Mouse (Mus musculus): ENCODE data around the gene Nsmce3. TPM values are rescaled to one million over a fixed set of nuclear protein-coding genes. Genes with fewer than 3 reads are reported as not detected.

The Nsmce3 gene
- total and polyA plus RNA-seq, 3 experiments = 6.4 to 9.1 (median 7.7) TPM

- in situ Hi-C loops (cut with MboI; ENCODE audit: low pct_ligation_motif_present, low pct_unique_long_range_greater_than_20kb, low sequenced_read_pairs) = no loop called here
- Histone ChIP-seq H3K27ac (ENCODE audit: insufficient read depth, low read depth) (no peak overlapping the region), H3K4me3 (replicated peaks in 1 of 3; ENCODE audit: low read depth in 2 of 3, low read length in 2 of 3, poor library complexity in 1 of 3) (peak overlapping the region in 1 of 3 experiments; percentile 93), H3K79me2 (replicated peaks; ENCODE audit: control insufficient read depth, extremely low read depth, insufficient read depth, poor library complexity, severe bottlenecking) (peaks cover 15% of the 10 kb centered on the region), H3K9me3 (replicated peaks; ENCODE audit: low read length) (no peaks in the 10 kb centered on the region), H3K36me3 (replicated peaks in 1 of 2; ENCODE audit: control insufficient read depth in 1 of 2, insufficient read depth in 1 of 2, low read length in 1 of 2) (peaks cover 0 to 13% of the 10 kb centered on the region in 2 experiments), H3K9ac (ENCODE audit: insufficient read depth, low read depth) (peak overlapping the region; percentile 11; the same call in 1 of the 2 replicates), H3K4me1 (ENCODE audit: control insufficient read depth in 1 of 2, insufficient read depth in 2 of 2) (peaks cover 4 to 17% of the 10 kb centered on the region in 2 experiments), H3K4me2 (ENCODE audit: insufficient read depth, low read depth, poor library complexity, severe bottlenecking) (peak overlapping the region; percentile 42), H3K27me3 (replicated peaks) (peaks cover 3% of the 10 kb centered on the region)
- no peak for DNase-seq (ENCODE audit: extremely low read depth)
- dilution Hi-C loops (cut with MboI; ENCODE audit: extremely low pct_ligation_motif_present, extremely low pct_unique_long_range_greater_than_20kb, low sequenced_read_pairs) = no loop called here
- TF ChIP-seq ZC3H11A (IDR thresholded peaks at IDR 0.05; ENCODE audit: low read depth, low read length) (no peak), KAT2A (IDR thresholded peaks at IDR 0.05; ENCODE audit: insufficient replicate concordance, low read length) (no peak), UBTF (IDR thresholded peaks at IDR 0.05; ENCODE audit: low read depth, low read length) (no peak), POLR2A (IDR thresholded peaks at IDR 0.05; ENCODE audit: low read depth, low read length) (no peak), PAX5 (IDR thresholded peaks at IDR 0.05; ENCODE audit: low read length) (no peak), RCOR1 (conservative IDR thresholded peaks at IDR 0.05; ENCODE audit: low read depth, low read length) (no peak), SIN3A (IDR thresholded peaks at IDR 0.05; ENCODE audit: low read length) (no peak), MEF2A (IDR thresholded peaks at IDR 0.05; ENCODE audit: borderline replicate concordance, low read depth, low read length) (no peak), CTCF (conservative IDR thresholded peaks at IDR 0.05 in 1 of 2, IDR thresholded peaks at IDR 0.05 in 1 of 2; ENCODE audit: low read depth in 2 of 2, low read length in 2 of 2) (no peak), POLR2AphosphoS2 (IDR thresholded peaks at IDR 0.05; ENCODE audit: low read depth, low read length) (no peak), ZKSCAN1 (IDR thresholded peaks at IDR 0.05; ENCODE audit: borderline replicate concordance, low read depth, low read length) (no peak), TBP (conservative IDR thresholded peaks at IDR 0.05; ENCODE audit: low read depth, low read length) (no peak), EP300 (IDR thresholded peaks at IDR 0.05; ENCODE audit: low read length) (no peak), MAFK (IDR thresholded peaks at IDR 0.05; ENCODE audit: insufficient replicate concordance, low read length) (no peak), BHLHE40 (IDR thresholded peaks at IDR 0.05; ENCODE audit: low read depth, low read length) (no peak), MAZ (IDR thresholded peaks at IDR 0.05; ENCODE audit: low read depth, low read length) (no peak), MXI1 (IDR thresholded peaks at IDR 0.05; ENCODE audit: low read depth, low read length) (no peak), MAX (IDR thresholded peaks at IDR 0.05; ENCODE audit: low read length) (no peak), HCFC1 (IDR thresholded peaks at IDR 0.05; ENCODE audit: low read depth, low read length) (no peak), RAD21 (IDR thresholded peaks at IDR 0.05; ENCODE audit: low read depth, low read length) (no peak)
Measured at GRCm38 (mm10) chr7:64873266-64873665, 469 bp upstream of the Nsmce3 start.

- peak overlapping the region; percentile 67 to 93 (median 93) for H3K4me3 ChIP-seq (replicated peaks in 1 of 3; ENCODE audit: low read depth in 2 of 3, low read length in 2 of 3, poor library complexity in 1 of 3)
- no peak overlapping the region for H3K27ac ChIP-seq (ENCODE audit: insufficient read depth, low read depth)
- peaks cover 4 to 17% of the 10 kb centered on the region in 2 experiments for H3K4me1 ChIP-seq (ENCODE audit: control insufficient read depth in 1 of 2, insufficient read depth in 2 of 2)
- peak overlapping the region; percentile 72 for H3K4me2 ChIP-seq (ENCODE audit: insufficient read depth, low read depth, poor library complexity, severe bottlenecking)
- no peaks in the 10 kb centered on the region for H3K9me3 ChIP-seq (replicated peaks; ENCODE audit: low read length)
- TF ChIP-seq CHD1 (IDR thresholded peaks at IDR 0.05; ENCODE audit: low read depth, low read length) = 0 out of 2 replicates have a peak, but pooled peaks have one; percentile 33
- no peak for TF ChIP-seq ZNF384 (IDR thresholded peaks at IDR 0.05; ENCODE audit: low read depth, low read length)
- 0 out of 2 replicates have a peak, but pooled peaks have one; percentile 11 for TF ChIP-seq MYC (IDR thresholded peaks at IDR 0.05; ENCODE audit: low read depth, low read length)
- dilution Hi-C loops (cut with MboI; ENCODE audit: extremely low pct_ligation_motif_present, extremely low pct_unique_long_range_greater_than_20kb, low sequenced_read_pairs) (no loop called here), in situ Hi-C loops (cut with MboI; ENCODE audit: low pct_ligation_motif_present, low pct_unique_long_range_greater_than_20kb, low sequenced_read_pairs) (no loop called here)
- H3K27me3 ChIP-seq (replicated peaks) = peaks cover 3% of the 10 kb centered on the region
- DNase-seq (ENCODE audit: extremely low read depth) = no peak
- peaks cover 0 to 13% of the 10 kb centered on the region in 2 experiments for H3K36me3 ChIP-seq (replicated peaks in 1 of 2; ENCODE audit: control insufficient read depth in 1 of 2, insufficient read depth in 1 of 2, low read length in 1 of 2)
- peaks cover 15% of the 10 kb centered on the region for H3K79me2 ChIP-seq (replicated peaks; ENCODE audit: control insufficient read depth, extremely low read depth, insufficient read depth, poor library complexity, severe bottlenecking)
- H3K9ac ChIP-seq (ENCODE audit: insufficient read depth, low read depth) = peak overlapping the region; percentile 81
Measured at GRCm38 (mm10) chr7:64871987-64872742, 632 bp downstream of the Nsmce3 start.
